Mouse (Mus musculus) inflammation-experienced regulatory T-cells, adult 6 months (primary cell): ENCODE data around the gene Carns1. TPM values are rescaled to one million over a fixed set of nuclear protein-coding genes. Genes with fewer than 3 reads are reported as not detected.

Experiments
- ATAC-seq: one replicate; pipeline ENCODE4 v1.8.0; 2017
- polyA plus RNA-seq, 3 experiments: library from polyadenylated mRNA; unstranded; fragments of 100-300 nt; shearing (Covaris generic); gene quantifications; one replicate each; pipeline ENCODE4 v1.2.1; 2017

Gene Carns1
- polyA plus RNA-seq, 3 experiments from 2014 or later: 5.2 to 12.9 (median 11.9) TPM

DNA sequence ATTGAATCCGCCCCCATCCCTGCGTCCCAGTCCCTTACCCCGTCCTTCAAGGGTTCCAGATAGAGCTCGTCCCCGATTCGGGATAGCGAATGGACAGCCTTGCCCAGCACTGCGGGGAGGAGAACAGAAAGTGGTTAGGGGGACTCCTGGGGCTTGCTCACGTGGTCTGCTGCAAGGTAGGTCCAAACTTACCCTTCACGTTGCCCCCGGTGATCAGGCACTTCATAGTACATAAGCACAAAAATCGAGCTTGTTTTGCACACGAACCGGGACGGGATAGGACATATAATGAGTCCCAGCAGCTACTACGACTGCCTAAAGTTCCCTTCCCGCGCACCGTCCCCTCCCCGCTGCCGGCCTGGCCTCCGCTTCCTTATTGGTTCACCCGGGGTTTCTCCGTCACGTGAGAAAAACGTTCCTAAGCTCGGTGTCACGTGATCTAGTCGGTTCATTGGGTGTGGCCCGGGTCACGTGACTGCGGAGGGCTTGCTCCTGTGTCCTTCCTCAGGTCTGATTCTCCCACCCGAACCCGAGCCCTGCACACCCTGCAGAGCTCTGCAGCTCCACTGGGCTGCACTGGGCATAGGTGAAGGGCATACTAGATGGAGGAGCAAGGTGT lies 26.1 kb upstream of the Carns1 start, which contains the start of gene Rad9a:
Gene Rad9a (minus strand): TSS at position 372 of the 619 bp plus-strand sequence.
- ATAC-seq: peak; percentile 73

DNA sequence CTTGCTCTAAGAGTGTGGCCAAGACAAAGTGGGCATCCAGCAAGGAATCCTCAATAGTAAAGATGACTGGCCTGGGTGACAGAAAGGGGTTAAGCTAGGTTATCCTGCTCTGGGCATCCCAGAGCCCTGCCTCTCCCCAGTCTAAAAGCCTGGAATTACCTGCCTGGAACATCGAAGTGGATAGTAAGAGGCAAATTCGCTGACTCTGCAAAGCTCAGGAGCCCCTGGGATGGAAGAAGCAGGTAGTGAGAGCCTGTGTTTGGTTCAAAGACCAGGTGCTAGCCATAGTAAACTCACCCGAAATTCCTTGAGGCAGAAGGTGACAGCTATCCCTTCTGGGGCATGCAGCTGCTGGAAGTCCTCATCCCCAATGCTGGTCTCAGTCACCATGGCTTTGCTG lies 21.9 kb upstream of the Carns1 start:
- ATAC-seq: no peak

DNA sequence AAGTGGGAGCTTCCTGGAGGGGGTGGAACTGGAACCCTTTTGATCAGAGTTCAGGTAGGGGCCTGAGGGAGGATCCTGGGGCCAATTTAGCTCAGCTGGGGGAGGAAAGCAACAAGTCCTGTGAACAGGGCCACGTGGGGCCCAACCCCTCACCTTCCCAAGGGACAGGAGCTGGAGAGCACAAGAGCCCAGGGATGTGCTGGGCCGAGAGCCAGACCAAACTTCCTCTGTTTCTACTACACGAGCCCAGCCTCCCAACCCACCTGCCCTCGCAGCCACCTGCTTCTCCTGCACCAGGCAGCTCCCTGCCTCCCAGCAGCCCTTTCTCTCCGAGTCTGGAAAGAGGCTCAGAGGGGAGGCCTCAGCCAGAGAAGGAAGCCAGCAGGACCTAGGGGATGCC lies 21.3 kb upstream of the Carns1 start:
- no peak for ATAC-seq

DNA sequence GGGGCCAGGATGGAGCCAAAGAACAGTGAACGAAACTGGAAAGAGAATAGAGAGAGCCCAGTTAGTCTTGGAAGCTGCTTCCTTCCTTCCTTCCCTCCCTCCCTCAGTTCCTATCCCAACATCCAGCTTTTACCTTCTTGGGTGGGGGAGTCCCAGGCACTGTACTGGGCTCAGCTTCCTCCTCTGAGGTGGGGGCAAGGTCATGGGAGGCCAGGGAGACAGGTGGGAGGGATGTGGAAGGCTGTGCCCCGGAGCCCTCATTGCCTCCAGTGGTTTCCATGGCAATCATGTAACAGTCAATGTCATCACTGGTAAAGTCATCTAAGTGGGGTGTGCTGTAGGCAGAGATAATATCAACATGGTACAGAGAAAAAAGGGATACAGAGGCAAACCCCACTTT lies 20.8 kb upstream of the Carns1 start:
- ATAC-seq: no peak

DNA sequence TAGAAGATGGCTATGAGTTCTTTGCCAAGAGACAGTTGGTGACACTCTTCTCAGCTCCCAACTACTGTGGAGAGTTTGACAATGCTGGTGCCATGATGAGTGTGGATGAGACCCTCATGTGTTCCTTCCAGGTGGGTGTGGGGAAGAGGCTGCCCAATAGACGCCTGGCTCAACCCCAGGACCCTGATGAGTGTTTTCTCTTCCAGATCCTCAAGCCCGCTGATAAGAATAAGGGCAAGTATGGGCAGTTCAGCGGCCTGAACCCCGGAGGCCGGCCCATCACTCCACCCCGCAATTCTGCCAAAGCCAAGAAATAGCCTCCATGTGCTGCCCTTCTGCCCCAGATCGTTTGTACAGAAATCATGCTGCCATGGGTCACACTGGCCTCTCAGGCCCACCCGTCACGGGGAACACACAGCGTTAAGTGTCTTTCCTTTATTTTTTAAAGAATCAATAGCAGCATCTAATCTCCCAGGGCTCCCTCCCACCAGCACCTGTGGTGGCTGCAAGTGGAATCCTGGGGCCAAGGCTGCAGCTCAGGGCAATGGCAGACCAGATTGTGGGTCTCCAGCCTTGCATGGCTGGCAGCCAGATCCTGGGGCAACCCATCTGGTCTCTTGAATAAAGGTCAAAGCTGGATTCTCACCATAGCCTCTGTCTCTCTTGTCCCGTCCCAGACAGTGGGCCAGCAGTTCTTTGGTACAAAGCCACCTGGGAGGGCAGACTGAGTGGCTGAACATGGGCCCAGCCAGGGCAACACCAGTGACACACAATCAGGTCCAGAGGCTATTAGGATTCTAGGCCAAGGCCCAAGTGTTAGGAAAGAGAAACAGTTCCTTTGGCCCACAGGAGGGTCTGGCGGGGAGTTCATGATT lies 19.7 kb upstream of the Carns1 start:
- no peak for ATAC-seq

DNA sequence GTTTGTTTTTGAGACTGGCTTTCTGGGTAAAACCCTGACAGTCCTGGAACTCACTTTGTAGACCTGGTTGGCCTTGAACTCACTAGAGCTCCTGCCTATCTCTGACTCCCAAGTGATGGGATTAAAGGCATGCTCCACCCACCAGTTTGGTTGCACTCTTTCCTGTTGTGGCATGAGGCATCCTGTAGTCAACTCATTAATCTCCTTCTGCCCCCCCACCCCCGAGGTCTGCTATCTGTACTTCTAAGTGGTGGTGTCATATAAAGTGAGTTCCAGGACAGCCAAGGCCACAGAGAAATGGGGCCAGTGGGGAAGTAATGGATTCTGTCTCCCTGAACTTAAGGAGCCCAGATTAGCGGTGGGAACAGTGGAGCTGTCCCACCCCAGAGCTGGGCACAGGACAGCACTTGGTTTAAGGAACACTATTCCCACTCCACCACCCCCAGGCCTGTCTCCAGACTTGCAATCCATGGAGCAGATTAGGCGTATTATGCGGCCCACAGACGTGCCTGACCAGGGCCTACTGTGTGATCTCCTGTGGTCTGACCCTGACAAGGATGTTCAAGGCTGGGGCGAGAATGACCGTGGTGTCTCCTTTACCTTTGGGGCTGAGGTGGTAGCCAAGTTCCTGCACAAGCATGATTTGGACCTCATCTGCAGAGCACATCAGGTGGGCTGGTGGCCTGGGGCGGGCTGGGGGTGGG lies 18.9 kb upstream of the Carns1 start:
- ATAC-seq: no peak

DNA sequence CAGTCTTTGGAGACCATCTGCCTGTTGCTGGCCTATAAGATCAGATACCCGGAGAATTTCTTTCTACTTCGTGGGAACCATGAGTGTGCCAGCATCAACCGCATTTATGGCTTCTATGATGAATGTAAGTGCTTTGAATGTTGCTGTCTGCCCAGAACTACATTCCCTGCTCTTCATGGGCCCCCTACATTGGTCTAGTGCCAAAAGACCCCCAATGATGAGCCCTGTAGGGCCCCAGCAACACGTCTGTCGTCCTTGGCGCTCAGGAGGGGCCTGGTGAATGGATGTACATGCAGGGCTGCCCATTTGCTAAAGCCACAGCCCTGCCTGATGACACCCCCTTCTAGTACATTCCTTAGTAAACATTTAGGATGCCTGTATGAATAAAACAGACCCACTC lies 17.9 kb upstream of the Carns1 start:
- no peak for ATAC-seq

DNA sequence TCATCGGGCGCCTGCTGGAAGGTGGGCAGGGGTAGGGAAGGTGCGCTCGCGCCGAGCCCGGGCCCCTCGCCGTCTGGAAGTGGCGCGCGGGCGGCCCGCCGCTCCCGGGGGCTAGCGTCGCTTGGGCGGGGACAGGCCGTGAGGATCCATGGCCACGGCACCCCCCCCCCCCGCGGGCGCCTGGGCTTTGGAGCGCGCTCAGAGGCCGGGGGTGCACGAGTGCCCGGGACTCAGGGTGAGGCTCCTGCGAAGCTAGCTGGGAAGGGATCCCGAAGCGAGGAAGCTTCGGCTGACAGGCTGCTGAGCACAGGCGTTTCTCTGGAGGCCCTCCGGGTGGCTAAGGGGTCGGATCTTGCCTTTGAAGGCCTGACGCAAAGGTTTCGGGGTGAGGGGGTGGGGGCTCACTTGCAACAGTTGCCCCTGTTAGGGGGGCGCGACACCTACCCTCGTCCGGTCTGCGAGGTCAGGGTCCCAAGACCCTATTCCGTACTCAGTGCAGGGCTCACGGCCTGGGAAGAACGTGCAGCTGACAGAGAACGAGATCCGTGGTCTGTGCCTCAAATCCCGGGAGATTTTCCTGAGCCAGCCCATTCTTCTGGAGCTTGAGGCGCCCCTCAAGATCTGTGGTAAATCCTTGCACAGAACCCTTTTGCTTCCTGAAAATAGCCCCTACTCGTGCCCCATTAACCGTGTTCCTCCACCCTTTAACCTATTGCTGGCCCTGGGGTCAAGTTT lies 17.1 kb upstream of the Carns1 start:
- no peak for ATAC-seq

DNA sequence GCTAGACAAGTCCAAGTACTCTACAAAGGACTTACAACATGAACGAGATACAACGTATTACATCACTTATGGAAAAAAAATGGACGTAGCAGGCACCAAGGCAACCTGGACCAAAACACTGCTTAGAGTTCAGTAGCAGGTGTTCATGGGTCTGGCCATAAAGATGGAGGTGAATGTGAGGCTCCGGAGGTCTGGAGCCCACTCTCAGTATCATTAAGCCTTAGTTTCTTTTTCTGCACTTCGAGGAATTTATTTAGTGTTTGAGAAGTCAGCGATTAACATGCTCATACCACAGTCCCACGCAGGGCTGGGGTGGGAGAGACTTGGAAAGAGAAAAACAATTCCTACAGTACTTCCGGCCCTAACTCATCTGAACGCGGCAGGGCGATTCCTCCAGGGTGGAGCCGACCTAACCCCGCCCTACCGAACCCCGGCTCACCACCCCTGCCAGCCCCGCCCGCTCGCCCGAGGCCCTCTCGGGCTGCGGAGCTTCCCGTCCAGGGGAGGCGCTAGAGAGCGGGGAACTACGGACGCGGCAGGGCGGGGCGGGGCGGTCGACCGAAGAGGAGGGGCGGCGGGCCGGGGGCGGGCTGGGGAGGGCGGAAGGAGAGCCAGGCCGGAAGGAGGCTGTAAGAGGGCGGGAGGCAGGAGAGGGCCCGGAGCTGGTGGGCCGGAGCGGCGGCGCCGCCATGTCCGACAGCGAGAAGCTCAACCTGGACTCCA lies 16.4 kb upstream of the Carns1 start, which contains the start of gene Ppp1ca:
Gene Ppp1ca (plus strand): TSS at position 538 of the 723 bp plus-strand sequence.
- peak; percentile 85 for ATAC-seq

DNA sequence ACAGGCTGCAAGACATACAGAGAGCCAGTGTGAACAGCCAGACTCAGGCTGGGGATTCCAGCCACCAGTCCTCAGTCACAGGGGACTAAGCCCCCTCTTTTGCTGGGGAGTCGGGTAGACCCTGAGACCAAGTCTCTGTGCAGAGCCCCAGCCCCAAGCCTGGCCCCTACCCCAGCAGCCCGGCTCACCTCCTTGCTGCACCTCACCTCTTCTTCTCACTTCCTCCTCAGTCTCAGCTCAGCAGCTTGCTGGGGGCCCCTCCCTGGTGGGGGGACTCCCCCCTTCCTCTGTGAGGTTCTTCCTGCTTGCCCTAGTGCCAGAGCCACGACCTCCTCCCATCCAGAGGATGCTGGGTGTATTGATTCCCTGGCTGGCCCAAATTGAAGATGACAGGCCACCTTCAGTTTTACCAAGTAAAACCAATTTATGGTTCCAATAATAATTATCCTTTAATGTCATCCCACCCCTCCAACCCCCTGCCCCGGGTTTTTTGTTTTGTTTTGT lies 15.6 kb upstream of the Carns1 start, which contains the start of gene Tbc1d10c:
Gene Tbc1d10c (minus strand): TSS at position 454 of the 504 bp plus-strand sequence.
- peak; percentile 71 for ATAC-seq

DNA sequence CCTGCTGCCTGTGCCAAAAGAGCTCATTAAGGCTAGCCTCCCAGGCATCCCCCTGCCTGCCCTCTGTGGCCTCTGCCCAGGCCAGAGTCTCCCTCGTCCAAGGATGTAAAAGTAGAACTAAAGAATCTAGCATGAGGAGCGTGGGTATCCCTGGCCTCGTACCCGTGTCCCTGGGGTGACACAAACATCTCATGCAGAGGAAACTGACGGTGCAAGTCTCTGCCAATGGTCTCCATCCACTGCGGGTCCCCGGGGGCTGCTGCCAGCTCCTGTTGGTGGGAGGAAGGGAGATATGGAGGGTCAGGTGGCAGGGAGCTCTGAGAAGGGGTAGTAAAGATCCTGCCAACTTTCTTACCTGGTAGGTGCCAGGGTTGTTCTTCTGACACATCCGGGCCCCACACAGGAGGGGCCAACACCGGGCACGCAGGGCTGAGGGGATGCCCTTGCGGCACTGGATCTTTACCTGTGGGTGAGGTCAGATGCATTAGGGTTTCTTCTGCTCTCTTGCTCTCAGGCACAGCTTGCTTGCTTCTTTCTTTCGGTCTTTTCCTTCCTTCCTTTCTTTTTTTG lies 13.9 kb upstream of the Carns1 start:
- no peak for ATAC-seq

DNA sequence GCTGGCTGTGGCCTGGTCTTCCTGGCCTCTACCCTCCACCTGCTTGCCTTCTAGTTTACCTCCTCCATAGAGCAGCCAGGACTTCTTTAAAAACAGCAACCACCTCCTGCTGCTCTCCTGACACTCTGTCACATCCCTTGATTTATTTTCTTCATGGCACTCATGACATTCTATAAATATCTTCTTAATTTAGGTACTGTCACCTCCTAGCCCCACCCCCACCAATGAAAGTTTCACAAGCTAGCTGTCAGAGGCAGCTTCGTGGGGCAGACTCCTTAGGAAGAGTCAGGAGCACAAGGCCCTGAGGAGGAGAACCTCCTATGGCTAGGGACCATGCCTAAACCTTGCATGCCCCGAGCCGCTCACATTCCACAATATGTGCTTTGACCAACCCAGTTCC lies 12.0 kb upstream of the Carns1 start:
- ATAC-seq: no peak

DNA sequence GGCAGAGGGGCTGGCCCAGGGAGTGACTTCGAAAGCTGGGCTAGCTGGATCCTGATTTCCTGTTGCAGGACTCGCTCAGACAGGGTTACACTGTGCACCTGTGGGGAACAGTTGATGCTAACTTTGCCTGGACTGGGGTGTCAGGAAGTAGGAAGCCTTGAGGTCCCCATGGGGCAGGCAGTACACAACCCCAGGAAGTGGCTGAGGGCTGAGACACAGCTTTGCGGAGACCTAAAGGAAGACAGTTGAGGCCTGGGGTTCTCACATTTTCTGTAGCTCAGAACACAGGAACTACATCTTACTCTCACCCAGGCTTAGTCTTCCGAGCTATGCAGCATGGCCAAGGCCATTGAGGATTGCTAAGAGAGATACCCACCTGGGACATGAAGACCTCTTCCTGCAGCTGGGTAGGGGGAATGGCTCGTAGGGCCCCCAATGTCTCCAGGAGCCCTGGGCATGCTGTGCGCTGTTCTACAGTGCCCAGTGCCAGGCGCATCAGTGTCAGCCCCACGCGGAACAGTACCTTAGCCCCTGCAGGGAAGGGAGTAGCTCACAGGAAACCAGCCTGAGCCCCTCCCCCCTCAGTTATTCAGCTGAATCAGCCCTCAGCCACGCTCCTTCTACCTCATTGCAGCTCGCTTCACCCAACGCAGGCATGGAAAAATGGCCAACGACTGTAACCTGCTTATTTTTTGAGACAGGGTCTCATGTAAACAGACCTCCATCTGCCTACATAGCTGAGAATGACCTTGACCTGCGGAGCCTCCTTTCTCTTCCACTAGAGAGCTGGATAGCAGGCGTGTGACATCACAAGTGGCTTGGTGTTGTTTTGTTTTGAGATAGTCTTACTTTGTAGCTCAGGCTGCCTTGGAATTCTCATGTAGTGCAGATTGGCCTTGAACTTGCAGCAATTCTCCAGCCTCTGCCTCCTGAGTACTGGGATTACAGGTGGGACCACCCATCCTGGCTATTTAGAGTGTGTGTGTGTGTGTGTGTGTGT lies 10.0 kb upstream of the Carns1 start:
- peak; percentile 77 for ATAC-seq

DNA sequence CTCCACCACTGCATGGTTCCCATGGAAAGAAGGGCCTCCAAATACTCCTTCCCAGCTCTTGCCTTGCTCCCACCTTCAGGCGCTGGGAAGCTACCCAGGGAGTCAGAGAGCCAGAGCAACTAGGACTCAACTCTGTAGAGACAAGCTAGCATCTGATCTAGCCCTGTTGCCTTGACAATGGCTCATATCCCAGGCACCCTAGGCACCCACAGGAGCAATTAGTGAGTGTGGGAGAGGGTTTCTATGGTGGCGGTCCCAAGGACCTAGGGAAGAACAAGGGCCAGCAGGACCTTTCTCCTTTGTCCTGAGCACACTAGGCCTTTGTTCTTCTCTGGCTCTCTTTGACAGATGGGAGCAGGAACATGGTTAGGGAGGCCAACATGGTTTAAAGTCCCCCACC lies 8.4 kb upstream of the Carns1 start:
- ATAC-seq: no peak

DNA sequence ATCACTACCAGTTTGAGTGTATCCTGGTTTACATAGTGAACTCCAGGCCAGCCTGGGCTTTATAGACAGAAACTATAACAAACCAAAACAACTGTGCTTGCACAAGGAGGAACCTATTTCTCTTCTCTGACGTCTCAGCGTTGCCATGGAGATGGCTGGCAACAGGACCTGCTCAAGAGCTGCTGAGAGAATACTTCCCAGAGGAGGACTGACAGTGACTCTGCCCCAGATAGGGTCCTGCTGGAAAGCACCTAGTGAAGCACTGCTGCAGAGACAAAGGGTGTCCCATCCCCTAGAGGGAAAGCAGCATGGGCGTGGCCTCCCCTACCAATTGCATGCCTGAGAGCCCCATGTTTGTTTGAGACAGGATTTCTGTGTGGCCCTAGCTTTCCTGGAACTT lies 6.6 kb upstream of the Carns1 start:
- ATAC-seq: peak; percentile 19

DNA sequence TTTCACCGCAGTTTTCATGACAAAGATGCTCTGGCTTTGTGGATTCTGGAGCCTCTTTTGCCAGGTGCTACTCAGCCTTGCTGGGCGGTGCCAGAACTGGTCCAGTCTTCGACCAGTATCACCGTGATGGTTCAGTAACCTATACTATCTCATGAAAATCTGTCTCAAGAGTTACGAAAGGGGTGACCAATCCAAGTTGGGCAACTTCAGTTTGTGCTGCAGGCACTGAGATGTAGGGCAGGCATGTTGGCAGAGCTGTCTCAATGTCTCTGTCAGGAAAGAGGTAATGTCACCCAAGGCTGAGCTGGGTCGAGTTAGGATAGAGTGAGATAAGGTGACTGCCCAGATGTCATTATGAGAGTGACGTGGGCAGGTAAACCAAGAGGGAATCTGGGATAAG lies 5.1 kb upstream of the Carns1 start:
- no peak for ATAC-seq

DNA sequence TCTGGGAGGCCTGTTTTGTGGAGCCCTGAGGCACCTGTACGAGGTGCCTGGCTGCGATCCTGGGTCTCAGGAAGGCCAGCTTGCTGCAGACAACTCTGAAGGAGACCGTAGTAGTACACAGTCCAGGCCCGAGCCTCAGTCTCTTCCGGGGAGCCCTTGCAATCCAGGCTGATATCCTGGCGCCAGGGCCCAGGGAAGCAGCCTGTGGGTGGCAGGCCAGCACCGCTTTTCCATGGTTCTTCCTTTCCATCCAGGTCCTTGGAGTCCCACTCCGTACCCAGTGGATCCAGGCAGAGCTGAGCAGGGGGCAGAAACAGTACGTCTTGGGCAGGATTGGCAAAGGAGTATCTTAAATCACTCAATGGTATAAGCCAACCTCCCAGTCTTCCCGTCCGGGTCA lies 2.4 kb downstream of the Carns1 start:
- ATAC-seq: no peak

DNA sequence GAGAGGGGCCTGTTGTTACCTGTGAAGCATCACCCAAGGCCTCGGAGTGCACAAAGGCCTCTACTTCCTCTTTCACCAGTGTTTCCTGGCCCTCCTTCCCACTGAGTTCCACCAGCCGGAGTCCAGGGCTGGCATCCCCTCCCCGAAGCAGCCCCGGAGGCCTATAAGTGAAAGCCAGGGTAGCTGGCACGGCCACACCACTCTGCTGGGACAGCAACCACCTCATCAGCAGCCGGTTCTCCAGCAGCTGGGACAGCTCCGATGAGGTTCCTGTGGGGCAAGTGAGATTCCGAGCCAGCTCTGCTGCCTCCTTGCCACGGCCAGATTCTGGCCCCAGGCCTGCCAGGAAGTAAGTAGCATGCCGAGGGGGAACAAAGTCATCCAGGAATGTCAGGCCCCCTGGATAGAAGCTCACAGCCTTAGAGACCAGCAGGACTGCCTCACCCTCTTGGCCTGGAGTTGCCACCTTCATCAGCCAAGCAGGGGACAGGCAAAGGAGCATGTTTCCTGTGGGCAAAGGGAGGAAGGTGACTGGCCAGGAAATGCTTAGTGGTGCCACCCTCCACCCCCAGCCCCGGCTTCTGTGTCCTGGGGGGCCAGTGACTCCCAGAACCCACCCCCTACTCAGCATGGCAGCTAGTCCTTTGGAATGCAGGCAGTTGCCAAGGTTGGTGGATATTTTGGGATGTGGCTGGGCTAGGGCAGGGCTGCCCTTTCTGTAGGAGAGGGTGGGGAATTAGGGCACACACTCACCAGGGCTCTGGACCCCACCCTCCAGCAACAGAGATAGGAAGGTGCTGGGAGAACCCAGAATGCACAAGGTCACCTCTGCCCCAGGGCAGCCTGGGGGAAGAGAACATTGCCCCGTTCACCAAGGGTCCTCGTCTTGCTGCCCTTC lies 3.6 kb downstream of the Carns1 start:
- ATAC-seq: no peak
